In the genomic region with DNA sequence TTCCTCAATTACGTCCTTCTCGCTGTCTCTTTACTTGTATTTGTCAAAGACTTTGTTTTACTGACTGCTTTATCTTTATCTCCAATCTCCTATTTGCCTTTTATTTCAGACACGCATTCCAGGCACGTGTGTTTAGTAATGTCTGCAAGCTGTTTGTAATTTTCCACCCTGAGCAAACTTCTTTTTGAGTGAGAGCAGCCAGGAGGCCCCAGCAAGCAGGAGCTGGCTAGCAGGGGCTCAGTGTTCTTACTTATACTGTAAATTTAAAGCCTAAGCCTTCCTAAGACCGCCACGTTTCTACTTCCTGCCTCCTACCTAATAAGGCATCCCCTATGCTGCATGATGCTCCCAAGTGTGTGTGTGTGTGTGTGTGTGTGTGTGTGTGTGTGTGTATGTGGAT, we compare ENCODE assay signal across 24 mouse cellular contexts.
DNase-seq lines count a peak whose midpoint lies in the region; ATAC-seq and TF ChIP-seq lines count a peak whose summit lies in the region.
"Had no signal": no experiment of that assay in that cellular context is flagged by ENCODE, and none has a peak within 500 bp of the region (broad histone marks: within the 10 kb centered on the region; RNA-seq: fewer than 3 reads in every experiment).

No protein-coding gene starts in this region.

- no peaks in the 10 kb centered on the region for H3K79me2 ChIP-seq in heart, adult 2 months (replicated peaks; ENCODE audit: control insufficient read depth, insufficient read depth, low read length)

- intact Hi-C loops in heart, adult 2 months (cut with DNase I) = no loop called here

- no peak for TF ChIP-seq EP300 in heart, adult 2 months (IDR thresholded peaks at IDR 0.05; ENCODE audit: insufficient read depth, low read depth, low read length)

- no peak overlapping the region for H3K27ac ChIP-seq in kidney, postnatal 0 days
- H3K27ac ChIP-seq in kidney, adult 2 months (ENCODE audit: insufficient read depth, low read depth, low read length) = no peak overlapping the region
- H3K27ac ChIP-seq in embryonic facial prominence, embryonic 13.5 days = peak overlapping the region; percentile 74
- H3K27ac ChIP-seq in limb, embryonic 12.5 days = peak overlapping the region; percentile 85
- H3K27ac ChIP-seq in heart, adult 2 months = no peak overlapping the region
- H3K27ac ChIP-seq: forebrain, embryonic 13.5 days; heart, embryonic 10.5 days; heart, embryonic 15.5 days; liver, embryonic 12.5 days; macrophage; midbrain, embryonic 13.5 days; neural tube, embryonic 13.5 days had no signal

- H3K9me3 ChIP-seq in kidney, postnatal 0 days (replicated peaks; ENCODE audit: low read length) = no peaks in the 10 kb centered on the region
- H3K9me3 ChIP-seq in embryonic facial prominence, embryonic 13.5 days = no peaks in the 10 kb centered on the region
- H3K9me3 ChIP-seq in limb, embryonic 12.5 days = no peaks in the 10 kb centered on the region
- H3K9me3 ChIP-seq: forebrain, embryonic 13.5 days; heart, embryonic 10.5 days; heart, embryonic 15.5 days; liver, embryonic 12.5 days; midbrain, embryonic 13.5 days; neural tube, embryonic 13.5 days had no signal

- peak; percentile 35 for DNase-seq in kidney, postnatal 0 days (ENCODE audit: low spot score)
- DNase-seq in kidney, adult 2 months = no peak
- DNase-seq in heart, adult 2 months = no peak
- no peak for DNase-seq in embryo, embryonic 10 days (ENCODE audit: low spot score)
- DNase-seq: adrenal gland, postnatal 25 days; B cell, adult 2 months; cerebellum, adult 8-10 months; cerebellum, postnatal 25 days; gastrocnemius, postnatal 14 days; kidney, postnatal 25 days; left cerebral cortex, postnatal 4 days; liver, postnatal 0 days; thymus, postnatal 4 days had no signal

- H3K36me3 ChIP-seq in kidney, postnatal 0 days (ENCODE audit: insufficient read depth, low read length) = no peaks in the 10 kb centered on the region
- H3K36me3 ChIP-seq in kidney, adult 2 months (ENCODE audit: control insufficient read depth, insufficient read depth, low read length) = no peaks in the 10 kb centered on the region
- H3K36me3 ChIP-seq in embryonic facial prominence, embryonic 13.5 days = no peaks in the 10 kb centered on the region
- H3K36me3 ChIP-seq in limb, embryonic 12.5 days = no peaks in the 10 kb centered on the region
- no peaks in the 10 kb centered on the region for H3K36me3 ChIP-seq in heart, adult 2 months (ENCODE audit: control insufficient read depth, insufficient read depth, low read length)
- H3K36me3 ChIP-seq: heart, embryonic 10.5 days; heart, embryonic 15.5 days; liver, embryonic 12.5 days; midbrain, embryonic 13.5 days; neural tube, embryonic 13.5 days had no signal

- WGBS in kidney, postnatal 0 days = 46% methylated on average over 6 of the region's 6 CpGs
- WGBS in kidney, adult 2 months = 61% methylated on average over 6 of the region's 6 CpGs
- 33% methylated on average over 6 of the region's 6 CpGs for WGBS in embryonic facial prominence, embryonic 13.5 days
- 49% methylated on average over 6 of the region's 6 CpGs for WGBS in limb, embryonic 12.5 days
- 64% methylated on average over 6 of the region's 6 CpGs for WGBS in heart, adult 2 months

- ATAC-seq in kidney, postnatal 0 days (replicated peaks; ENCODE audit: low FRiP score, low read depth) = no peak
- no peak for ATAC-seq in embryonic facial prominence, embryonic 13.5 days (ENCODE audit: insufficient number of reproducible peaks, insufficient read depth, low FRiP score, low TSS enrichment, low read depth)
- ATAC-seq in limb, embryonic 12.5 days (ENCODE audit: insufficient number of reproducible peaks, insufficient read depth, low FRiP score, low TSS enrichment, low read depth) = no peak
- ATAC-seq: forebrain, embryonic 13.5 days; hindbrain, embryonic 16.5 days; liver, embryonic 12.5 days; liver, postnatal 0 days; lung, postnatal 0 days; midbrain, embryonic 13.5 days had no signal

- no peaks in the 10 kb centered on the region for H3K4me1 ChIP-seq in kidney, postnatal 0 days (replicated peaks; ENCODE audit: insufficient read depth, low read length)
- no peaks in the 10 kb centered on the region for H3K4me1 ChIP-seq in kidney, adult 2 months (ENCODE audit: control insufficient read depth, insufficient read depth, low read length)
- peaks cover 3% of the 10 kb centered on the region; the same call in 1 of the 2 replicates for H3K4me1 ChIP-seq in embryonic facial prominence, embryonic 13.5 days
- H3K4me1 ChIP-seq in limb, embryonic 12.5 days (replicated peaks) = no peaks in the 10 kb centered on the region; the same call in 1 of the 2 replicates
- no peaks in the 10 kb centered on the region for H3K4me1 ChIP-seq in heart, adult 2 months (ENCODE audit: control insufficient read depth, insufficient read depth, low read length)
- H3K4me1 ChIP-seq: forebrain, embryonic 13.5 days; heart, embryonic 10.5 days; heart, embryonic 15.5 days; liver, embryonic 12.5 days; midbrain, embryonic 13.5 days; neural tube, embryonic 13.5 days had no signal

- no peak overlapping the region for H3K9ac ChIP-seq in kidney, postnatal 0 days (ENCODE audit: low read depth, low read length)
- H3K9ac ChIP-seq in embryonic facial prominence, embryonic 13.5 days = no peak overlapping the region
- H3K9ac ChIP-seq in limb, embryonic 12.5 days (replicated peaks) = no peak overlapping the region
- H3K9ac ChIP-seq in heart, adult 2 months (ENCODE audit: low read depth, low read length) = no peak overlapping the region
- H3K9ac ChIP-seq: forebrain, embryonic 13.5 days; heart, embryonic 15.5 days; liver, embryonic 12.5 days; liver, postnatal 0 days; midbrain, embryonic 13.5 days; neural tube, embryonic 13.5 days had no signal

- no peak overlapping the region for H3K4me3 ChIP-seq in kidney, postnatal 0 days (replicated peaks; ENCODE audit: low read depth, low read length)
- no peak overlapping the region for H3K4me3 ChIP-seq in kidney, adult 2 months (ENCODE audit: insufficient read depth, low read depth, low read length)
- no peak overlapping the region for H3K4me3 ChIP-seq in embryonic facial prominence, embryonic 13.5 days
- no peak overlapping the region for H3K4me3 ChIP-seq in limb, embryonic 12.5 days (replicated peaks)
- no peak overlapping the region for H3K4me3 ChIP-seq in heart, adult 2 months
- H3K4me3 ChIP-seq: forebrain, embryonic 13.5 days; heart, embryonic 10.5 days; heart, embryonic 15.5 days; liver, embryonic 12.5 days; midbrain, embryonic 13.5 days; neural tube, embryonic 13.5 days had no signal

- H3K27me3 ChIP-seq in kidney, postnatal 0 days (ENCODE audit: insufficient read depth, low read length) = no peaks in the 10 kb centered on the region
- no peaks in the 10 kb centered on the region for H3K27me3 ChIP-seq in kidney, adult 2 months (replicated peaks; ENCODE audit: control insufficient read depth, insufficient read depth, low read length)
- no peaks in the 10 kb centered on the region for H3K27me3 ChIP-seq in embryonic facial prominence, embryonic 13.5 days
- H3K27me3 ChIP-seq in limb, embryonic 12.5 days = no peaks in the 10 kb centered on the region
- no peaks in the 10 kb centered on the region for H3K27me3 ChIP-seq in heart, adult 2 months (ENCODE audit: control insufficient read depth, insufficient read depth, low read length)
- H3K27me3 ChIP-seq: forebrain, embryonic 13.5 days; heart, embryonic 15.5 days; liver, embryonic 12.5 days; midbrain, embryonic 13.5 days; neural tube, embryonic 13.5 days had no signal

- TF ChIP-seq POLR2A in kidney, adult 2 months (IDR thresholded peaks at IDR 0.05; ENCODE audit: low read depth, low read length) = no peak
- no peak for TF ChIP-seq POLR2A in heart, adult 2 months (IDR thresholded peaks at IDR 0.05; ENCODE audit: insufficient read depth, low read depth, low read length)

- H3K4me2 ChIP-seq in kidney, postnatal 0 days (ENCODE audit: low read length) = no peak overlapping the region
- no peak overlapping the region for H3K4me2 ChIP-seq in embryonic facial prominence, embryonic 13.5 days
- no peak overlapping the region for H3K4me2 ChIP-seq in limb, embryonic 12.5 days
- H3K4me2 ChIP-seq: forebrain, embryonic 13.5 days; heart, embryonic 15.5 days; liver, embryonic 12.5 days; midbrain, embryonic 13.5 days; neural tube, embryonic 13.5 days had no signal

- no peak for TF ChIP-seq CTCF in kidney, postnatal 0 days (IDR thresholded peaks at IDR 0.05; ENCODE audit: low read depth)
- no peak for TF ChIP-seq CTCF in kidney, adult 2 months (conservative IDR thresholded peaks at IDR 0.05; ENCODE audit: insufficient read depth, insufficient read length, low read depth, low read length)
- no peak for TF ChIP-seq CTCF in heart, adult 2 months (IDR thresholded peaks at IDR 0.05)

Comparison
In these comparisons a context has a peak if more than half of its experiments do, and no peak if none do; other contexts are left out.
1. H3K27ac ChIP-seq: peak in embryonic facial prominence, embryonic 13.5 days (single experiment) and limb, embryonic 12.5 days (single experiment); none in kidney, postnatal 0 days (single experiment), kidney, adult 2 months (single experiment) and heart, adult 2 months (single experiment).